Mouse (Mus musculus) myocyte (in vitro differentiated cells): Measurements from ENCODE around the gene Tenm4. TPM values are rescaled to one million over a fixed set of nuclear protein-coding genes. Genes with fewer than 3 reads are reported as not detected.

Source experiments
- H3K27me3 ChIP-seq: one replicate; pipeline ENCODE4 v1.6.1; 2011; ENCODE audit not compliant: control insufficient read depth, insufficient read depth, insufficient read length
- H3K36me3 ChIP-seq: one replicate; pipeline ENCODE4 v1.6.1; 2011; ENCODE audit not compliant: control insufficient read depth, insufficient read depth
- H3K4me2 ChIP-seq: one replicate; pipeline ENCODE4 v1.6.1; 2011; ENCODE audit warnings: low read depth, control low read depth
- H3K4me3 ChIP-seq: one replicate; pipeline ENCODE4 v1.5.1; 2011; ENCODE audit warnings: mild to moderate bottlenecking, control low read depth, moderate library complexity
- H3K79me2 ChIP-seq: one replicate; pipeline ENCODE4 v1.6.1; 2011; ENCODE audit not compliant: control insufficient read depth, insufficient read depth
- H3ac ChIP-seq: one replicate; pipeline ENCODE4 v1.6.1; 2011; ENCODE audit not compliant: control insufficient read depth, insufficient read length
- CEBPB ChIP-seq: IDR thresholded peaks from 2 replicates; pipeline ENCODE4 v1.6.1; 2011; ENCODE audit warnings: mild to moderate bottlenecking, moderate library complexity; ENCODE audit not compliant: poor library complexity, insufficient read depth, severe bottlenecking
- E2F4 ChIP-seq: IDR thresholded peaks from one replicate; pipeline ENCODE4 v1.6.1; 2011; ENCODE audit warnings: mild to moderate bottlenecking, control low read depth, moderate library complexity; ENCODE audit not compliant: insufficient read depth
- MAX ChIP-seq: IDR thresholded peaks from one replicate; pipeline ENCODE4 v1.6.1; 2011; ENCODE audit warnings: low read depth, mild to moderate bottlenecking, control low read depth
- MYOD1 ChIP-seq, 3 experiments: IDR thresholded peaks; one replicate each; pipeline ENCODE4 v1.6.1; 2011; ENCODE audit warnings: control low read depth in 2 of 3, low read depth in 2 of 3, mild to moderate bottlenecking in 2 of 3, moderate library complexity in 1 of 3; ENCODE audit not compliant: insufficient read length in 2 of 3, control insufficient read depth in 1 of 3
- MYOG ChIP-seq, 3 experiments: IDR thresholded peaks; one replicate each; pipeline ENCODE4 v1.6.1; 2011; ENCODE audit warnings: control low read depth in 2 of 3, low read depth in 2 of 3, mild to moderate bottlenecking in 2 of 3; ENCODE audit not compliant: insufficient read length in 2 of 3, control insufficient read depth in 1 of 3, insufficient read depth in 1 of 3
- POLR2A ChIP-seq: IDR thresholded peaks from one replicate; pipeline ENCODE4 v1.6.1; 2011; ENCODE audit warnings: low read depth, mild to moderate bottlenecking, control low read depth, moderate library complexity; ENCODE audit not compliant: insufficient read length
- POLR2AphosphoS2 ChIP-seq: IDR thresholded peaks from one replicate; pipeline ENCODE4 v1.6.1; 2011; ENCODE audit warnings: low read depth, control low read depth; ENCODE audit not compliant: insufficient read length
- REST ChIP-seq: IDR thresholded peaks from one replicate; pipeline ENCODE4 v1.6.1; 2011; ENCODE audit warnings: mild to moderate bottlenecking, control low read depth, moderate library complexity; ENCODE audit not compliant: insufficient read depth, insufficient read length
- SRF ChIP-seq: IDR thresholded peaks from one replicate; pipeline ENCODE4 v1.6.1; 2011; ENCODE audit warnings: low read depth; ENCODE audit not compliant: control insufficient read depth, insufficient read length
- TCF12 ChIP-seq: IDR thresholded peaks from one replicate; pipeline ENCODE4 v1.6.1; 2011; ENCODE audit warnings: mild to moderate bottlenecking, control low read depth; ENCODE audit not compliant: poor library complexity, insufficient read depth, severe bottlenecking
- TCF3 ChIP-seq: IDR thresholded peaks from one replicate; pipeline ENCODE4 v1.6.1; 2011; ENCODE audit warnings: low read depth, control low read depth; ENCODE audit not compliant: insufficient read length
- USF1 ChIP-seq: IDR thresholded peaks from one replicate; pipeline ENCODE4 v1.6.1; 2011; ENCODE audit warnings: low read depth, mild to moderate bottlenecking, control low read depth, moderate library complexity
- polyA plus RNA-seq: library from polyadenylated mRNA; unstranded; fragments of >200 nt; fragmentation: generic; extraction: Trizol; gene quantifications from one replicate; pipeline ENCODE4 v1.2.1, GENCODE M21; 2012; ENCODE audit warnings: missing spikeins

The Tenm4 gene
- polyA plus RNA-seq, 1 experiment: 10.9 TPM

GRCm38 (mm10) chr7:96470821-96471220 is 299.8 kb downstream of the Tenm4 start:
- H3K27me3 ChIP-seq: no peaks in the 10 kb centered on the region
- H3K4me3 ChIP-seq: no peak overlapping the region

GRCm38 (mm10) chr7:96474560-96475089 is 303.6 kb downstream of the Tenm4 start:
- H3K4me3 ChIP-seq: no peak overlapping the region
- no peak overlapping the region for H3ac ChIP-seq
- no peaks in the 10 kb centered on the region for H3K36me3 ChIP-seq
- H3K4me2 ChIP-seq: no peak overlapping the region
- H3K27me3 ChIP-seq: no peaks in the 10 kb centered on the region
- no peaks in the 10 kb centered on the region for H3K79me2 ChIP-seq
- no peak for TF ChIP-seq TCF12
- no peak for TF ChIP-seq USF1
- no peak for TF ChIP-seq CEBPB
- TF ChIP-seq MYOG (IDR thresholded peaks at IDR 0.05; ENCODE audit: control insufficient read depth in 1 of 3, insufficient read depth in 1 of 3, insufficient read length in 2 of 3, low read depth in 2 of 3): no peak
- TF ChIP-seq MYOD1 (IDR thresholded peaks at IDR 0.05; ENCODE audit: control insufficient read depth in 1 of 3, insufficient read length in 2 of 3, low read depth in 2 of 3): no peak
- no peak for TF ChIP-seq E2F4
- TF ChIP-seq POLR2A: no peak
- no peak for TF ChIP-seq SRF
- TF ChIP-seq MAX: no peak
- no peak for TF ChIP-seq POLR2AphosphoS2
- no peak for TF ChIP-seq TCF3
- TF ChIP-seq REST: no peak

More at GRCm38 (mm10) chr7:96470821-96471220, 299.8 kb downstream of the Tenm4 start:
- TF ChIP-seq REST: no peak
- TF ChIP-seq POLR2A: no peak
- TF ChIP-seq TCF12: no peak
- no peaks in the 10 kb centered on the region for H3K36me3 ChIP-seq
- no peaks in the 10 kb centered on the region for H3K79me2 ChIP-seq
- H3K4me2 ChIP-seq: no peak overlapping the region
- H3ac ChIP-seq: no peak overlapping the region

- TF ChIP-seq E2F4: no peak
- TF ChIP-seq MAX: no peak
- no peak for TF ChIP-seq SRF
Observed at GRCm38 (mm10) chr7:96476987-96477613, 306.1 kb downstream of the Tenm4 start.

GRCm38 (mm10) chr7:96479139-96479538 is 308.1 kb downstream of the Tenm4 start:
- Histone ChIP-seq H3K27me3 (no peaks in the 10 kb centered on the region), H3K4me3 (no peak overlapping the region), H3K36me3 (no peaks in the 10 kb centered on the region), H3ac (no peak overlapping the region), H3K4me2 (no peak overlapping the region), H3K79me2 (no peaks in the 10 kb centered on the region)
- TF ChIP-seq E2F4 (no peak), MYOD1 (IDR thresholded peaks at IDR 0.05; ENCODE audit: control insufficient read depth in 1 of 3, insufficient read length in 2 of 3, low read depth in 2 of 3) (no peak), CEBPB (no peak), REST (no peak), POLR2A (no peak), SRF (no peak), MYOG (IDR thresholded peaks at IDR 0.05; ENCODE audit: control insufficient read depth in 1 of 3, insufficient read depth in 1 of 3, insufficient read length in 2 of 3, low read depth in 2 of 3) (no peak), TCF3 (no peak), POLR2AphosphoS2 (no peak), USF1 (no peak)

More at GRCm38 (mm10) chr7:96476987-96477613, 306.1 kb downstream of the Tenm4 start:
- Histone ChIP-seq H3K4me2 (no peak overlapping the region), H3ac (no peak overlapping the region), H3K4me3 (no peak overlapping the region), H3K36me3 (no peaks in the 10 kb centered on the region), H3K27me3 (no peaks in the 10 kb centered on the region), H3K79me2 (no peaks in the 10 kb centered on the region)

GRCm38 (mm10) chr7:96480351-96480983 is 309.4 kb downstream of the Tenm4 start:
- Histone ChIP-seq H3K4me2 (no peak overlapping the region), H3K27me3 (no peaks in the 10 kb centered on the region), H3K36me3 (no peaks in the 10 kb centered on the region), H3K79me2 (no peaks in the 10 kb centered on the region), H3K4me3 (no peak overlapping the region), H3ac (no peak overlapping the region)
- no peak for TF ChIP-seq E2F4
- TF ChIP-seq POLR2A: no peak
- no peak for TF ChIP-seq MYOG (IDR thresholded peaks at IDR 0.05; ENCODE audit: control insufficient read depth in 1 of 3, insufficient read depth in 1 of 3, insufficient read length in 2 of 3, low read depth in 2 of 3)
- TF ChIP-seq TCF12: no peak
